Mouse (Mus musculus) midbrain, embryonic 12.5 days (tissue): ENCODE data around the gene Gdf10. TPM values are rescaled to one million over a fixed set of nuclear protein-coding genes. Genes with fewer than 3 reads are reported as not detected.

Source experiments
- ATAC-seq: fragments of 200-750 bp; cut with Nextera tagmentation; 2 replicates; pipeline ENCODE4 v1.8.0; 2017; ENCODE audit warnings: low read depth, moderate TSS enrichment, moderate library complexity; ENCODE audit not compliant: low FRiP score
- H3K27ac ChIP-seq: fragments of 300-500 bp; sonication (generic); replicated peaks from 2 replicates; pipeline ENCODE4 v1.5.1; 2016; ENCODE audit warnings: mild to moderate bottlenecking
- H3K27me3 ChIP-seq: fragments of 300-500 bp; sonication (generic); 2 replicates; pipeline ENCODE4 v1.6.1; 2016; ENCODE audit warnings: mild to moderate bottlenecking
- H3K36me3 ChIP-seq: fragments of 300-500 bp; sonication (generic); 2 replicates; pipeline ENCODE4 v1.6.1; 2016
- H3K4me1 ChIP-seq: fragments of 300-500 bp; sonication (generic); 2 replicates; pipeline ENCODE4 v1.6.1; 2016
- H3K4me2 ChIP-seq: fragments of 300-500 bp; sonication (generic); replicated peaks from 2 replicates; pipeline ENCODE4 v1.6.1; 2016; ENCODE audit warnings: mild to moderate bottlenecking, moderate library complexity
- H3K4me3 ChIP-seq: fragments of 300-500 bp; sonication (generic); 2 replicates; pipeline ENCODE4 v1.5.1; 2016; ENCODE audit warnings: mild to moderate bottlenecking
- H3K9ac ChIP-seq: fragments of 300-500 bp; sonication (generic); replicated peaks from 2 replicates; pipeline ENCODE4 v1.6.1; 2016; ENCODE audit warnings: mild to moderate bottlenecking, moderate library complexity
- H3K9me3 ChIP-seq: fragments of 300-500 bp; sonication (generic); 2 replicates; pipeline ENCODE4 v1.6.1; 2016; ENCODE audit warnings: mild to moderate bottlenecking
- WGBS: fragments of 180-500 bp; shearing (Covaris S2); methylation state at CpG from one replicate; pipeline ENCODE4 v1.1.7; 2016; 5-methylcytosine and 5-hydroxymethylcytosine counted together
- polyA plus RNA-seq: library from polyadenylated mRNA; unstranded; fragments of >200 nt; fragmentation: Nextera tagmentation; extraction: Ambion mirVana; gene quantifications from 2 replicates; pipeline ENCODE4 v1.2.1, GENCODE M21; 2016

The Gdf10 gene
- polyA plus RNA-seq, 1 experiment from 2014 or later, result 4.4 TPM

GRCm38 (mm10) chr14:33903199-33903598 is 20.2 kb upstream of the Gdf10 start:
- Histone ChIP-seq H3K9me3 (no peaks in the 10 kb centered on the region), H3K4me3 (no peak overlapping the region), H3K9ac (no peak overlapping the region), H3K36me3 (no peaks in the 10 kb centered on the region), H3K4me1 (no peaks in the 10 kb centered on the region), H3K27me3 (no peaks in the 10 kb centered on the region), H3K4me2 (no peak overlapping the region), H3K27ac (no peak overlapping the region)
- WGBS, result 89% methylated on average over 1 of the region's 1 CpGs
- no peak for ATAC-seq

GRCm38 (mm10) chr14:33904851-33905250 is 18.5 kb upstream of the Gdf10 start:
- no peak overlapping the region for H3K4me2 ChIP-seq
- no peak for ATAC-seq

GRCm38 (mm10) chr14:33913727-33914126 is 9.7 kb upstream of the Gdf10 start:
- no peak for ATAC-seq
- H3K27ac ChIP-seq, result no peak overlapping the region
- H3K27me3 ChIP-seq, result peaks cover 7% of the 10 kb centered on the region
- no peak overlapping the region for H3K9ac ChIP-seq
- H3K4me3 ChIP-seq, result no peak overlapping the region
- H3K4me2 ChIP-seq, result no peak overlapping the region
- H3K36me3 ChIP-seq, result no peaks in the 10 kb centered on the region
- no peaks in the 10 kb centered on the region for H3K9me3 ChIP-seq
- WGBS, result 13% methylated on average over 3 of the region's 3 CpGs
- no peaks in the 10 kb centered on the region for H3K4me1 ChIP-seq

More at GRCm38 (mm10) chr14:33904851-33905250, 18.5 kb upstream of the Gdf10 start:
- Histone ChIP-seq H3K36me3 (no peaks in the 10 kb centered on the region), H3K9me3 (no peaks in the 10 kb centered on the region), H3K4me1 (no peaks in the 10 kb centered on the region), H3K9ac (no peak overlapping the region), H3K4me3 (no peak overlapping the region), H3K27me3 (no peaks in the 10 kb centered on the region), H3K27ac (no peak overlapping the region)

- H3K4me2 ChIP-seq, result no peak overlapping the region
- no peaks in the 10 kb centered on the region for H3K4me1 ChIP-seq
- ATAC-seq, result no peak
- WGBS, result 92% methylated on average over 9 of the region's 9 CpGs
- no peak overlapping the region for H3K4me3 ChIP-seq
- H3K27me3 ChIP-seq, result peaks cover 12% of the 10 kb centered on the region
- H3K36me3 ChIP-seq, result no peaks in the 10 kb centered on the region
- no peak overlapping the region for H3K27ac ChIP-seq
- H3K9ac ChIP-seq, result no peak overlapping the region
- no peaks in the 10 kb centered on the region for H3K9me3 ChIP-seq
Observed at GRCm38 (mm10) chr14:33914206-33914605, 9.2 kb upstream of the Gdf10 start.

GRCm38 (mm10) chr14:33920727-33921559 is 2.4 kb upstream of the Gdf10 start:
- no peaks in the 10 kb centered on the region for H3K9me3 ChIP-seq
- no peak overlapping the region for H3K4me2 ChIP-seq
- H3K27ac ChIP-seq, result peak overlapping the region; percentile 30; the same call in 1 of the 2 replicates
- no peak overlapping the region for H3K9ac ChIP-seq
- no peak for ATAC-seq
- peaks cover 35% of the 10 kb centered on the region for H3K4me1 ChIP-seq
- no peak overlapping the region for H3K4me3 ChIP-seq
- no peaks in the 10 kb centered on the region for H3K36me3 ChIP-seq
- H3K27me3 ChIP-seq, result peaks cover 74% of the 10 kb centered on the region
- 11% methylated on average over 14 of the region's 14 CpGs for WGBS

GRCm38 (mm10) chr14:33922771-33923167 is 618 bp upstream of the Gdf10 start:
- Histone ChIP-seq H3K27me3 (peaks cover 78% of the 10 kb centered on the region), H3K4me2 (peak overlapping the region; percentile 98), H3K4me3 (peak overlapping the region; percentile 64), H3K9ac (peak overlapping the region; percentile 59; the same call in 1 of the 2 replicates), H3K36me3 (no peaks in the 10 kb centered on the region), H3K4me1 (peaks cover 35% of the 10 kb centered on the region), H3K9me3 (no peaks in the 10 kb centered on the region), H3K27ac (no peak overlapping the region)
- no peak for ATAC-seq
- 9% methylated on average over 8 of the region's 8 CpGs for WGBS

GRCm38 (mm10) chr14:33931853-33932252 is 8.5 kb downstream of the Gdf10 start:
- Histone ChIP-seq H3K9ac (no peak overlapping the region), H3K4me1 (no peaks in the 10 kb centered on the region), H3K4me2 (no peak overlapping the region), H3K27ac (no peak overlapping the region), H3K9me3 (no peaks in the 10 kb centered on the region), H3K4me3 (no peak overlapping the region), H3K36me3 (no peaks in the 10 kb centered on the region), H3K27me3 (peaks cover 13% of the 10 kb centered on the region)
- no peak for ATAC-seq
- WGBS, result 66% methylated on average over 17 of the region's 17 CpGs

- H3K9ac ChIP-seq, result no peak overlapping the region
- H3K27me3 ChIP-seq, result peaks cover 13% of the 10 kb centered on the region
- H3K4me3 ChIP-seq, result no peak overlapping the region
- H3K9me3 ChIP-seq, result no peaks in the 10 kb centered on the region
- WGBS, result 56% methylated on average over 10 of the region's 10 CpGs
- H3K4me1 ChIP-seq, result no peaks in the 10 kb centered on the region
- no peak overlapping the region for H3K4me2 ChIP-seq
- peak; percentile 70; the same call in 1 of the 2 replicates for ATAC-seq
- H3K27ac ChIP-seq, result no peak overlapping the region
- H3K36me3 ChIP-seq, result no peaks in the 10 kb centered on the region
Observed at GRCm38 (mm10) chr14:33932935-33933703, 9.7 kb downstream of the Gdf10 start.

GRCm38 (mm10) chr14:33933778-33934317 is 10.5 kb downstream of the Gdf10 start:
- H3K36me3 ChIP-seq, result no peaks in the 10 kb centered on the region
- H3K27me3 ChIP-seq, result peaks cover 13% of the 10 kb centered on the region
- no peak overlapping the region for H3K27ac ChIP-seq
- ATAC-seq, result peak; percentile 41
- H3K9ac ChIP-seq, result no peak overlapping the region
- H3K4me3 ChIP-seq, result no peak overlapping the region
- no peaks in the 10 kb centered on the region for H3K9me3 ChIP-seq
- WGBS, result 45% methylated on average over 5 of the region's 5 CpGs
- H3K4me2 ChIP-seq, result no peak overlapping the region
- H3K4me1 ChIP-seq, result no peaks in the 10 kb centered on the region

GRCm38 (mm10) chr14:33939117-33939516 is 15.7 kb downstream of the Gdf10 start:
- Histone ChIP-seq H3K4me2 (peak overlapping the region; percentile 42), H3K27ac (no peak overlapping the region), H3K36me3 (no peaks in the 10 kb centered on the region), H3K9me3 (no peaks in the 10 kb centered on the region), H3K27me3 (no peaks in the 10 kb centered on the region), H3K4me3 (peak overlapping the region; percentile 14; the same call in 1 of the 2 replicates), H3K4me1 (0 out of 2 replicates have a peak, but pooled peaks cover 3% of the 10 kb centered on the region), H3K9ac (no peak overlapping the region)
- no peak for ATAC-seq
- WGBS, result 27% methylated on average over 9 of the region's 9 CpGs

- no peak within 1 kb of the TSS for H3K27ac ChIP-seq
- 81% methylated on average over 8 of the region's 8 CpGs for WGBS
- H3K9ac ChIP-seq, result no peak within 1 kb of the TSS
- H3K27me3 ChIP-seq, result no peaks in the 10 kb centered on the region
- no peak within 1 kb of the TSS for H3K4me3 ChIP-seq
- no peaks in the 10 kb centered on the region for H3K36me3 ChIP-seq
- H3K4me1 ChIP-seq, result 0 out of 2 replicates have a peak, but pooled peaks cover 3% of the 10 kb centered on the region
- no peak within 1 kb of the TSS for H3K4me2 ChIP-seq
- no peaks in the 10 kb centered on the region for H3K9me3 ChIP-seq
- no peak for ATAC-seq
Observed at GRCm38 (mm10) chr14:33940739-33941138, 17.4 kb downstream of the Gdf10 start, which contains the start of gene Gdf2. Gene Gdf2 (plus strand): TSS chr14:33941039.

- Histone ChIP-seq H3K4me1 (0 out of 2 replicates have a peak, but pooled peaks cover 3% of the 10 kb centered on the region), H3K27ac (no peak overlapping the region), H3K36me3 (no peaks in the 10 kb centered on the region), H3K27me3 (no peaks in the 10 kb centered on the region), H3K4me2 (no peak overlapping the region), H3K9me3 (no peaks in the 10 kb centered on the region), H3K9ac (no peak overlapping the region), H3K4me3 (no peak overlapping the region)
- no peak for ATAC-seq
- WGBS, result 76% methylated on average over 5 of the region's 5 CpGs
Observed at GRCm38 (mm10) chr14:33942222-33942621, 18.8 kb downstream of the Gdf10 start.
